Mouse (Mus musculus) kidney, embryonic 14.5 days (tissue): Measurements from ENCODE around the gene Mapk14. TPM values are rescaled to one million over a fixed set of nuclear protein-coding genes. Genes with fewer than 3 reads are reported as not detected.

Experiments
- ATAC-seq: fragments of 200-750 bp; cut with Nextera tagmentation; 2 replicates; pipeline ENCODE4 v1.8.0; 2017; ENCODE audit warnings: moderate number of reproducible peaks, mild to moderate bottlenecking, moderate TSS enrichment, moderate library complexity; ENCODE audit not compliant: low FRiP score, low TSS enrichment
- H3K27ac ChIP-seq: fragments of 300-500 bp; sonication (generic); 2 replicates; pipeline ENCODE4 v1.5.1; 2014; ENCODE audit warnings: low read depth, mild to moderate bottlenecking, low read length, moderate library complexity, mixed read lengths
- H3K27me3 ChIP-seq: fragments of 300-500 bp; sonication (generic); 2 replicates; pipeline ENCODE4 v1.6.1; 2014; ENCODE audit warnings: mild to moderate bottlenecking, low read length; ENCODE audit not compliant: control insufficient read depth, insufficient read depth
- H3K36me3 ChIP-seq: fragments of 300-500 bp; sonication (generic); 2 replicates; pipeline ENCODE4 v1.6.1; 2014; ENCODE audit warnings: low read length, mixed read lengths; ENCODE audit not compliant: control insufficient read depth, insufficient read depth
- H3K4me1 ChIP-seq: fragments of 300-500 bp; sonication (generic); 2 replicates; pipeline ENCODE4 v1.6.1; 2014; ENCODE audit warnings: low read length, mixed read lengths; ENCODE audit not compliant: control insufficient read depth, insufficient read depth
- H3K4me2 ChIP-seq: fragments of 300-500 bp; sonication (generic); replicated peaks from 2 replicates; pipeline ENCODE4 v1.6.1; 2014; ENCODE audit warnings: low read depth, mild to moderate bottlenecking, low read length
- H3K4me3 ChIP-seq: fragments of 300-500 bp; sonication (generic); 2 replicates; pipeline ENCODE4 v1.5.1; 2014; ENCODE audit warnings: mild to moderate bottlenecking, low read length
- H3K9ac ChIP-seq: fragments of 300-500 bp; sonication (generic); 2 replicates; pipeline ENCODE4 v1.6.1; 2014; ENCODE audit warnings: low read depth, mild to moderate bottlenecking, low read length, moderate library complexity
- H3K9me3 ChIP-seq: fragments of 300-500 bp; sonication (generic); 2 replicates; pipeline ENCODE4 v1.6.1; 2016; ENCODE audit warnings: low read length; ENCODE audit not compliant: control insufficient read depth
- WGBS: fragments of 180-500 bp; shearing (Covaris S2); extraction: QIAGEN DNeasy Blood & Tissue Kit; methylation state at CpG from one replicate; pipeline ENCODE4 v1.1.7; 2014; 5-methylcytosine and 5-hydroxymethylcytosine counted together
- polyA plus RNA-seq: library from polyadenylated mRNA; unstranded; fragments of >200 nt; fragmentation: Nextera tagmentation; extraction: Ambion mirVana; gene quantifications from 2 replicates; pipeline ENCODE4 v1.2.1, GENCODE M21; 2014

Mapk14 gene
- polyA plus RNA-seq, 1 experiment from 2014 or later, result 61.6 TPM

- no peak overlapping the region for H3K4me3 ChIP-seq
- H3K4me1 ChIP-seq, result peaks cover 36% of the 10 kb centered on the region
- H3K27ac ChIP-seq, result no peak overlapping the region
Measured at GRCm38 (mm10) chr17:28694078-28694477, 2.9 kb downstream of the Mapk14 start.

GRCm38 (mm10) chr17:28694832-28695231 is 3.7 kb downstream of the Mapk14 start:
- 87% methylated on average over 4 of the region's 4 CpGs for WGBS
- Histone ChIP-seq H3K27ac (no peak overlapping the region), H3K9me3 (no peaks in the 10 kb centered on the region), H3K4me1 (peaks cover 37% of the 10 kb centered on the region), H3K27me3 (no peaks in the 10 kb centered on the region), H3K4me2 (no peak overlapping the region), H3K36me3 (peaks cover 8% of the 10 kb centered on the region; the same call in 1 of the 2 replicates), H3K4me3 (no peak overlapping the region), H3K9ac (no peak overlapping the region)
- no peak for ATAC-seq

More at GRCm38 (mm10) chr17:28694078-28694477, 2.9 kb downstream of the Mapk14 start:
- no peaks in the 10 kb centered on the region for H3K9me3 ChIP-seq
- H3K36me3 ChIP-seq, result peaks cover 8% of the 10 kb centered on the region; the same call in 1 of the 2 replicates
- no peak overlapping the region for H3K4me2 ChIP-seq
- 81% methylated on average over 2 of the region's 2 CpGs for WGBS
- H3K9ac ChIP-seq, result no peak overlapping the region
- H3K27me3 ChIP-seq, result no peaks in the 10 kb centered on the region
- ATAC-seq, result no peak

- H3K9ac ChIP-seq, result no peak overlapping the region
- no peak overlapping the region for H3K4me3 ChIP-seq
- peaks cover 37% of the 10 kb centered on the region for H3K4me1 ChIP-seq
- ATAC-seq, result no peak
- H3K27me3 ChIP-seq, result no peaks in the 10 kb centered on the region
- H3K27ac ChIP-seq, result no peak overlapping the region
- H3K4me2 ChIP-seq, result no peak overlapping the region
- no peaks in the 10 kb centered on the region for H3K9me3 ChIP-seq
- 24% methylated on average over 2 of the region's 2 CpGs for WGBS
- peaks cover 8% of the 10 kb centered on the region; the same call in 1 of the 2 replicates for H3K36me3 ChIP-seq
Measured at GRCm38 (mm10) chr17:28696641-28697040, 5.5 kb downstream of the Mapk14 start.

GRCm38 (mm10) chr17:28697290-28698195 is 6.4 kb downstream of the Mapk14 start:
- Histone ChIP-seq H3K27me3 (no peaks in the 10 kb centered on the region), H3K9me3 (no peaks in the 10 kb centered on the region), H3K4me3 (no peak overlapping the region), H3K36me3 (peaks cover 8% of the 10 kb centered on the region; the same call in 1 of the 2 replicates), H3K4me1 (peaks cover 37% of the 10 kb centered on the region), H3K4me2 (no peak overlapping the region), H3K9ac (no peak overlapping the region), H3K27ac (0 out of 2 replicates have a peak overlapping the region, but pooled peaks have one; percentile 17)
- WGBS, result 78% methylated on average over 13 of the region's 13 CpGs
- ATAC-seq, result no peak

GRCm38 (mm10) chr17:28698245-28698644 is 7.1 kb downstream of the Mapk14 start:
- H3K4me1 ChIP-seq, result peaks cover 32% of the 10 kb centered on the region
- no peaks in the 10 kb centered on the region for H3K9me3 ChIP-seq
- H3K27me3 ChIP-seq, result no peaks in the 10 kb centered on the region
- ATAC-seq, result no peak
- H3K27ac ChIP-seq, result no peak overlapping the region
- no peak overlapping the region for H3K4me3 ChIP-seq
- peaks cover 8% of the 10 kb centered on the region; the same call in 1 of the 2 replicates for H3K36me3 ChIP-seq
- no peak overlapping the region for H3K4me2 ChIP-seq
- 51% methylated on average over 4 of the region's 4 CpGs for whole genome bisulfite sequencing
- no peak overlapping the region for H3K9ac ChIP-seq

- H3K4me1 ChIP-seq, result peaks cover 28% of the 10 kb centered on the region
- no peak overlapping the region for H3K4me3 ChIP-seq
- WGBS, result 83% methylated on average over 2 of the region's 2 CpGs
- ATAC-seq, result no peak
- no peaks in the 10 kb centered on the region for H3K27me3 ChIP-seq
- H3K27ac ChIP-seq, result no peak overlapping the region
- H3K4me2 ChIP-seq, result no peak overlapping the region
- no peak overlapping the region for H3K9ac ChIP-seq
- peaks cover 6% of the 10 kb centered on the region; the same call in 1 of the 2 replicates for H3K36me3 ChIP-seq
- H3K9me3 ChIP-seq, result no peaks in the 10 kb centered on the region
Measured at GRCm38 (mm10) chr17:28698672-28699071, 7.5 kb downstream of the Mapk14 start.

GRCm38 (mm10) chr17:28699789-28700188 is 8.7 kb downstream of the Mapk14 start:
- Histone ChIP-seq H3K27me3 (no peaks in the 10 kb centered on the region), H3K9ac (no peak overlapping the region), H3K9me3 (no peaks in the 10 kb centered on the region), H3K27ac (no peak overlapping the region), H3K4me2 (no peak overlapping the region), H3K36me3 (no peaks in the 10 kb centered on the region), H3K4me3 (no peak overlapping the region), H3K4me1 (peaks cover 26% of the 10 kb centered on the region)
- ATAC-seq, result no peak
- WGBS, result 89% methylated on average over 7 of the region's 7 CpGs

- peaks cover 26% of the 10 kb centered on the region for H3K4me1 ChIP-seq
- no peak overlapping the region for H3K9ac ChIP-seq
- no peaks in the 10 kb centered on the region for H3K36me3 ChIP-seq
- H3K27ac ChIP-seq, result no peak overlapping the region
- H3K4me3 ChIP-seq, result no peak overlapping the region
- WGBS, result 97% methylated on average over 4 of the region's 4 CpGs
- H3K4me2 ChIP-seq, result no peak overlapping the region
- ATAC-seq, result no peak
- H3K9me3 ChIP-seq, result no peaks in the 10 kb centered on the region
- H3K27me3 ChIP-seq, result no peaks in the 10 kb centered on the region
Measured at GRCm38 (mm10) chr17:28701171-28701570, 10.0 kb downstream of the Mapk14 start.

GRCm38 (mm10) chr17:28701737-28702136 is 10.6 kb downstream of the Mapk14 start:
- no peak overlapping the region for H3K27ac ChIP-seq
- H3K36me3 ChIP-seq, result no peaks in the 10 kb centered on the region
- H3K9ac ChIP-seq, result no peak overlapping the region
- 91% methylated on average over 3 of the region's 3 CpGs for WGBS
- peaks cover 20% of the 10 kb centered on the region for H3K4me1 ChIP-seq
- no peak for ATAC-seq
- H3K27me3 ChIP-seq, result no peaks in the 10 kb centered on the region
- no peak overlapping the region for H3K4me3 ChIP-seq
- no peaks in the 10 kb centered on the region for H3K9me3 ChIP-seq
- no peak overlapping the region for H3K4me2 ChIP-seq
